Mouse (Mus musculus): ENCODE data around the gene Strip2. TPM values are rescaled to one million over a fixed set of nuclear protein-coding genes. Genes with fewer than 3 reads are reported as not detected.

The Strip2 gene
- polyA plus RNA-seq, 1 experiment = 0.88 TPM

DNA sequence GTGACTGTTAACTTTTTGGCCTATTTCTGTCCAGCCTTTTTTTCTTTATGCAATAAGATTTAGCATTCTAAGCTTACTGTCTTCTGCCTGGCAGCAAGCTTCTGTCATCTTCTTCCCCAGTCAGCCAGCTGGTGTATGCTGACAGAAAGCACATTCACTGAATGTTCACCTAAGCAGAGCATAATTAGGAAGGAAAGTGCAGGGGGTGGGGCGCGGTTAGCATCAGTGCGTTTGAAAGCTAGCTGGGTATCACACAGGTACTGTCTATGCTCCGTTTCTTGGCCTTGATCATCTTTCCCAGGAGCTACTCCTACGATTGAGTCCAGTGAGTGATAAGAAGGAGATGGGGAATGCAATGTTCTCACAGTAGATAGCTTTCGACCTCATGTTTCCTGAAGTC lies 13.9 kb downstream of the Strip2 start:
- no peaks in the 10 kb centered on the region for H3K27me3 ChIP-seq (ENCODE audit: control insufficient read depth, insufficient read depth, low read length, poor library complexity, severe bottlenecking)
- H3K27ac ChIP-seq (ENCODE audit: insufficient read depth, low read length) = no peak overlapping the region
- no peaks in the 10 kb centered on the region for H3K4me1 ChIP-seq (ENCODE audit: control insufficient read depth, insufficient read depth, low read length)
- no peaks in the 10 kb centered on the region for H3K36me3 ChIP-seq (ENCODE audit: control insufficient read depth, insufficient read depth, low read length, poor library complexity, severe bottlenecking)
- H3K4me3 ChIP-seq (ENCODE audit: low read depth, low read length) = no peak overlapping the region
- no peak overlapping the region for H3K9ac ChIP-seq (ENCODE audit: low read depth, poor library complexity, severe bottlenecking)
- TF ChIP-seq EP300 (IDR thresholded peaks at IDR 0.05; ENCODE audit: insufficient read depth, low read depth, low read length) (no peak), POLR2A (IDR thresholded peaks at IDR 0.05; ENCODE audit: insufficient read depth, low read length) (no peak), CTCF (IDR thresholded peaks at IDR 0.05; ENCODE audit: low read depth, low read length) (no peak)
- H3K9me3 ChIP-seq (replicated peaks; ENCODE audit: control insufficient read depth, insufficient read depth, low read length, poor library complexity, severe bottlenecking) = no peaks in the 10 kb centered on the region

DNA sequence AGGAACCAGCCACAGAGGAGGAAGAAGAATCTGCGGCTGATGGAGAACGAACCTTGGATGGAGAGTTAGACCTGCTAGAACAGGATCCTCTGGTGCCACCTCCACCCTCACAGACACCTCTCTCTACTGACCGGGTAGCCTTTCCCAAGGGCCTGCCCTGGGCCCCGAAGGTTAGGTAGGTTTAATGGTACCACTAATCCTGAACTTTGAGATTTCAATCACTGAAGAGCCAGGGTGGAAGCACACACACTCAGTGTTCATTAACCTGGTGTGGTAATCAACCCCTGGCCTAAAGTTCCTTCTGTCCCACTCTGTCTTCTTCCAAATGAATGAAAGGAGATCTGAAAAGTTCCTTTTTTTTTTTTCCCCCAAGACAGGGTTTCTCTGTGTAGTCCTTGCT lies 14.4 kb downstream of the Strip2 start:
- Histone ChIP-seq H3K27ac (ENCODE audit: insufficient read depth, low read length) (no peak overlapping the region), H3K4me3 (ENCODE audit: low read depth, low read length) (no peak overlapping the region), H3K9ac (ENCODE audit: low read depth, poor library complexity, severe bottlenecking) (no peak overlapping the region), H3K36me3 (ENCODE audit: control insufficient read depth, insufficient read depth, low read length, poor library complexity, severe bottlenecking) (no peaks in the 10 kb centered on the region), H3K27me3 (ENCODE audit: control insufficient read depth, insufficient read depth, low read length, poor library complexity, severe bottlenecking) (no peaks in the 10 kb centered on the region), H3K4me1 (ENCODE audit: control insufficient read depth, insufficient read depth, low read length) (no peaks in the 10 kb centered on the region), H3K9me3 (replicated peaks; ENCODE audit: control insufficient read depth, insufficient read depth, low read length, poor library complexity, severe bottlenecking) (no peaks in the 10 kb centered on the region)
- TF ChIP-seq EP300 (IDR thresholded peaks at IDR 0.05; ENCODE audit: insufficient read depth, low read depth, low read length) = no peak
- TF ChIP-seq POLR2A (IDR thresholded peaks at IDR 0.05; ENCODE audit: insufficient read depth, low read length) = no peak
- TF ChIP-seq CTCF (IDR thresholded peaks at IDR 0.05; ENCODE audit: low read depth, low read length) = no peak

DNA sequence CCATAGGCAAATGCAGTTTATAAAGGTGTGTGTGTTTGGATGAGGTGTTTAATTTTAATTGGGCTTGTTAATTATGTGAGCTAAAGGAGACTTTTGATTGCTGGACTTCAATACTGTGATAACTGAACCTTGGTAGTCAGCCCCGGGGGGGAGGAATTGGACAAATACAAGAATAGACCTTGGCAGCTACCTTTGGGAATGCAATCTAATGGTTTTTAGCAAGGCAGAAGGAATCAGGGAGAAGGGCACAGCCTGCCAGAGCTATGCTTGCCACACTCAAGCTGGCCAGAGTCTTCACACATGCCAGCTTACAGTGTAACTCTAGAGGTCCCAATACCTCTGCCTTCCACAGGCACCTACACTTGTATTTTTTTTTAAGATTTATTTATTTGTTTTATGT lies 18.9 kb downstream of the Strip2 start:
- H3K4me3 ChIP-seq (ENCODE audit: low read depth, low read length) = no peak overlapping the region
- H3K27me3 ChIP-seq (ENCODE audit: control insufficient read depth, insufficient read depth, low read length, poor library complexity, severe bottlenecking) = no peaks in the 10 kb centered on the region
- no peaks in the 10 kb centered on the region for H3K4me1 ChIP-seq (ENCODE audit: control insufficient read depth, insufficient read depth, low read length)
- TF ChIP-seq CTCF (IDR thresholded peaks at IDR 0.05; ENCODE audit: low read depth, low read length) (no peak), POLR2A (IDR thresholded peaks at IDR 0.05; ENCODE audit: insufficient read depth, low read length) (no peak), EP300 (IDR thresholded peaks at IDR 0.05; ENCODE audit: insufficient read depth, low read depth, low read length) (no peak)
- no peaks in the 10 kb centered on the region for H3K36me3 ChIP-seq (ENCODE audit: control insufficient read depth, insufficient read depth, low read length, poor library complexity, severe bottlenecking)
- H3K27ac ChIP-seq (ENCODE audit: insufficient read depth, low read length) = no peak overlapping the region
- no peak overlapping the region for H3K9ac ChIP-seq (ENCODE audit: low read depth, poor library complexity, severe bottlenecking)
- no peaks in the 10 kb centered on the region for H3K9me3 ChIP-seq (replicated peaks; ENCODE audit: control insufficient read depth, insufficient read depth, low read length, poor library complexity, severe bottlenecking)

DNA sequence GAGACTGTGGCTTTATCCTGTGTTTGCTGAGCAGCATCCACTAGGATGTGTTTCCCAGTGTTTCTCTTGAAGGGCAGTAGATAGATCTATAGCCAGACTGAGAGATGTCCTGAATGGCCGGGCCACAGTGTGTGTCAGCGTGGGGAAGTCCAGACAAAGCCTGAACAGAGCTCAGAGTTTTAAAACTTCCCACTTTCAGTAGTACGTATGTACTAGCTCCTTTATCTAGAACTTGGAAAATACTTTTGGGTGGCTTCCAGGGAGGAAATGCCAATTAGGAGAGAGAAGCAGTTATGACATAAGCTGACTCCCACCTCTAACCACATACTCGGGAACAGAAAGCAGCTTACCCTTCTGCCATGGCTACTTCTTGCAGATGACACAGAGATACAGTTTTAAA lies 23.6 kb downstream of the Strip2 start:
- no peak for TF ChIP-seq POLR2A (IDR thresholded peaks at IDR 0.05; ENCODE audit: insufficient read depth, low read length)
- TF ChIP-seq CTCF (IDR thresholded peaks at IDR 0.05; ENCODE audit: low read depth, low read length) = no peak
- no peak for TF ChIP-seq EP300 (IDR thresholded peaks at IDR 0.05; ENCODE audit: insufficient read depth, low read depth, low read length)
- Histone ChIP-seq H3K9me3 (replicated peaks; ENCODE audit: control insufficient read depth, insufficient read depth, low read length, poor library complexity, severe bottlenecking) (no peaks in the 10 kb centered on the region), H3K27me3 (ENCODE audit: control insufficient read depth, insufficient read depth, low read length, poor library complexity, severe bottlenecking) (no peaks in the 10 kb centered on the region), H3K4me3 (ENCODE audit: low read depth, low read length) (no peak overlapping the region), H3K27ac (ENCODE audit: insufficient read depth, low read length) (no peak overlapping the region), H3K36me3 (ENCODE audit: control insufficient read depth, insufficient read depth, low read length, poor library complexity, severe bottlenecking) (no peaks in the 10 kb centered on the region), H3K4me1 (ENCODE audit: control insufficient read depth, insufficient read depth, low read length) (no peaks in the 10 kb centered on the region), H3K9ac (ENCODE audit: low read depth, poor library complexity, severe bottlenecking) (no peak overlapping the region)

DNA sequence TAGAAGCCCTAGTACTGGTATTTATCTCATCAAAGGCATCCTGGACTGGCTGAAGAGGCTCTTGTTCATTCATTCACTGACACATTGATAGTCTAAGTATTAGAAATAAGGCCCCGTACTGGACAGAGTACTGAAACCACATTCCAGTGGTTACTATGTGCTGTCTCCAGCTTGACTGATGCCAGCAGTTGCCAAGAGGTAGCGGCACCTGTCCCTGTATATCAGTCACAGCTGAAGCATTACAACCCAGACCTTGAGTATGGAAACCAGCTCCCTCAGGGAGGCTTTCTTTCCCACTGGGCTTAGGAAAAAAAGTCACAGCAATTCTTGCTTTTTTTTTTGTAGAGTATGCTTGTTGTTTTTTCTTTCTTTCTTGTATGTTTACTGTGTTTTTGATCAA lies 24.2 kb downstream of the Strip2 start:
- TF ChIP-seq CTCF (IDR thresholded peaks at IDR 0.05; ENCODE audit: low read depth, low read length) = no peak
- no peak for TF ChIP-seq EP300 (IDR thresholded peaks at IDR 0.05; ENCODE audit: insufficient read depth, low read depth, low read length)
- TF ChIP-seq POLR2A (IDR thresholded peaks at IDR 0.05; ENCODE audit: insufficient read depth, low read length) = no peak
- no peaks in the 10 kb centered on the region for H3K27me3 ChIP-seq (ENCODE audit: control insufficient read depth, insufficient read depth, low read length, poor library complexity, severe bottlenecking)

DNA sequence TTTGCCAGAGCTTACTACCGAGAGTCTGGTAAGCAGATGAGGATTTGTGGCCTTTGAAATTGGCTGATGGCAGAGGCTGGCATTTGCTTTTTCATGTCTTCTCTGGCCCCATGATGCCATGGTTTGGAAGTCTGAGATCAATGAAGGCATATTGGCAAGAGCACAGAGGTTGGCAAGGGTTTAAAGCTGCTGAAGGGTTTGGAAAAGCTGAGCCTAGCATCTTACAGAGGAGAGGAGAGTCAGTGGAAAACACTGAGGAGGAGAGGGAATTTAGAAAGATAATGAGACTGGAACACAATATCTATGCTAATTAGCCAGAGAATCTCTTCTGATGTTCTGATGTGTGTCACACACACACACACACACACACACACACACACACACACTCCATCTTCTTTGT lies 27.7 kb downstream of the Strip2 start:
- Histone ChIP-seq H3K27ac (ENCODE audit: insufficient read depth, low read length) (no peak overlapping the region), H3K9ac (ENCODE audit: low read depth, poor library complexity, severe bottlenecking) (no peak overlapping the region), H3K4me1 (ENCODE audit: control insufficient read depth, insufficient read depth, low read length) (no peaks in the 10 kb centered on the region), H3K4me3 (ENCODE audit: low read depth, low read length) (no peak overlapping the region), H3K27me3 (ENCODE audit: control insufficient read depth, insufficient read depth, low read length, poor library complexity, severe bottlenecking) (no peaks in the 10 kb centered on the region), H3K9me3 (replicated peaks; ENCODE audit: control insufficient read depth, insufficient read depth, low read length, poor library complexity, severe bottlenecking) (no peaks in the 10 kb centered on the region), H3K36me3 (ENCODE audit: control insufficient read depth, insufficient read depth, low read length, poor library complexity, severe bottlenecking) (no peaks in the 10 kb centered on the region)
- TF ChIP-seq CTCF (IDR thresholded peaks at IDR 0.05; ENCODE audit: low read depth, low read length) (no peak), EP300 (IDR thresholded peaks at IDR 0.05; ENCODE audit: insufficient read depth, low read depth, low read length) (no peak), POLR2A (IDR thresholded peaks at IDR 0.05; ENCODE audit: insufficient read depth, low read length) (no peak)

More for the DNA sequence above, 24.2 kb downstream of the Strip2 start:
- Histone ChIP-seq H3K9ac (ENCODE audit: low read depth, poor library complexity, severe bottlenecking) (no peak overlapping the region), H3K9me3 (replicated peaks; ENCODE audit: control insufficient read depth, insufficient read depth, low read length, poor library complexity, severe bottlenecking) (no peaks in the 10 kb centered on the region), H3K27ac (ENCODE audit: insufficient read depth, low read length) (no peak overlapping the region), H3K4me1 (ENCODE audit: control insufficient read depth, insufficient read depth, low read length) (no peaks in the 10 kb centered on the region), H3K36me3 (ENCODE audit: control insufficient read depth, insufficient read depth, low read length, poor library complexity, severe bottlenecking) (no peaks in the 10 kb centered on the region), H3K4me3 (ENCODE audit: low read depth, low read length) (no peak overlapping the region)

Data from ES-Bruce4 (cell line).